Mouse (Mus musculus) stomach, embryonic 14.5 days (tissue): Measurements from ENCODE around the gene Apobec4. TPM values are rescaled to one million over a fixed set of nuclear protein-coding genes. Genes with fewer than 3 reads are reported as not detected.

ENCODE experiments used
- ATAC-seq: fragments of 200-750 bp; cut with Nextera tagmentation; 2 replicates; pipeline ENCODE4 v1.8.0; 2017; ENCODE audit warnings: low read depth, moderate TSS enrichment; ENCODE audit not compliant: insufficient number of reproducible peaks, insufficient read depth, low FRiP score
- H3K27ac ChIP-seq: fragments of 300-500 bp; sonication (generic); 2 replicates; pipeline ENCODE4 v1.5.1; 2014; ENCODE audit warnings: mild to moderate bottlenecking, low read length, moderate library complexity, mixed read lengths
- H3K27me3 ChIP-seq: fragments of 300-500 bp; sonication (generic); 2 replicates; pipeline ENCODE4 v1.6.1; 2014; ENCODE audit warnings: low read length, control low read depth, mixed read lengths; ENCODE audit not compliant: control insufficient read depth, insufficient read depth
- H3K36me3 ChIP-seq: fragments of 300-500 bp; sonication (generic); 2 replicates; pipeline ENCODE4 v1.6.1; 2014; ENCODE audit warnings: mild to moderate bottlenecking, control low read depth, low read length, moderate library complexity, mixed read lengths; ENCODE audit not compliant: control insufficient read depth, insufficient read depth
- H3K4me1 ChIP-seq: fragments of 300-500 bp; sonication (generic); 2 replicates; pipeline ENCODE4 v1.6.1; 2014; ENCODE audit warnings: low read length, control low read depth, mixed read lengths; ENCODE audit not compliant: control insufficient read depth, insufficient read depth
- H3K4me2 ChIP-seq: fragments of 300-500 bp; sonication (generic); replicated peaks from 2 replicates; pipeline ENCODE4 v1.6.1; 2014; ENCODE audit warnings: low read depth, low read length, control low read depth
- H3K4me3 ChIP-seq: fragments of 300-500 bp; sonication (generic); 2 replicates; pipeline ENCODE4 v1.5.1; 2014; ENCODE audit warnings: low read depth, low read length, control low read depth
- H3K9ac ChIP-seq: fragments of 300-500 bp; sonication (generic); replicated peaks from 2 replicates; pipeline ENCODE4 v1.6.1; 2014; ENCODE audit warnings: low read depth, mild to moderate bottlenecking, control low read depth, low read length, moderate library complexity, mixed read lengths
- H3K9me3 ChIP-seq: fragments of 300-500 bp; sonication (generic); 2 replicates; pipeline ENCODE4 v1.6.1; 2016; ENCODE audit warnings: low read depth, low read length, control low read depth; ENCODE audit not compliant: control insufficient read depth
- WGBS: fragments of 180-500 bp; shearing (Covaris S2); extraction: QIAGEN DNeasy Blood & Tissue Kit; methylation state at CpG from one replicate; pipeline ENCODE4 v1.1.7; 2014; 5-methylcytosine and 5-hydroxymethylcytosine counted together
- polyA plus RNA-seq: library from polyadenylated mRNA; unstranded; fragments of >200 nt; fragmentation: Nextera tagmentation; extraction: Ambion mirVana; gene quantifications from 2 replicates; pipeline ENCODE4 v1.2.1, GENCODE M21; 2014

Apobec4 gene
- polyA plus RNA-seq, 1 experiment from 2014 or later: not detected

DNA sequence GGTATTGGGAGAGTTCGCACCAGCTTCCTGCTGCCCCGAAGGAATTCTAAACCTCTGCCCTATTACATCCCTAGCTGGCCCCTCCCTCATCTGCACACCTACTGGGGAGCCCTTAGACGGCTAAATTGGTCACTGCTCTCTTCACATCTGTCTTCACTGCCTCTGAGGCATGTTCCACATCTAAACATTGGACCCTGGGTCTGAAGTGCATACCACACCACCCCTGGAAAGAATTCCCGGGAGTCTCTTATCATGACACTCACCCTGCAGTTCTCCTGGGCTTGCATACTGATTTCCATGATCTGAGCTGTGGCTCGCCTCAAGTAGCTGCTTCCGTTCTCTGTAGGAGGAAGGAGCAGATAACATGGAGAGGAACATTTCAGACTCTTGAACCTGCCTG lies 40.5 kb downstream of the Apobec4 start:
- 0 out of 2 replicates have a peak, but pooled peaks have one; percentile 24 for ATAC-seq
- H3K4me1 ChIP-seq: no peaks in the 10 kb centered on the region
- no peaks in the 10 kb centered on the region for H3K27me3 ChIP-seq
- no peak overlapping the region for H3K27ac ChIP-seq
- H3K4me3 ChIP-seq: no peak overlapping the region
- H3K9ac ChIP-seq: no peak overlapping the region
- no peak overlapping the region for H3K4me2 ChIP-seq
- H3K36me3 ChIP-seq: no peaks in the 10 kb centered on the region
- 15% methylated on average over 6 of the region's 6 CpGs for WGBS
- 0 out of 2 replicates have a peak, but pooled peaks cover 3% of the 10 kb centered on the region for H3K9me3 ChIP-seq

DNA sequence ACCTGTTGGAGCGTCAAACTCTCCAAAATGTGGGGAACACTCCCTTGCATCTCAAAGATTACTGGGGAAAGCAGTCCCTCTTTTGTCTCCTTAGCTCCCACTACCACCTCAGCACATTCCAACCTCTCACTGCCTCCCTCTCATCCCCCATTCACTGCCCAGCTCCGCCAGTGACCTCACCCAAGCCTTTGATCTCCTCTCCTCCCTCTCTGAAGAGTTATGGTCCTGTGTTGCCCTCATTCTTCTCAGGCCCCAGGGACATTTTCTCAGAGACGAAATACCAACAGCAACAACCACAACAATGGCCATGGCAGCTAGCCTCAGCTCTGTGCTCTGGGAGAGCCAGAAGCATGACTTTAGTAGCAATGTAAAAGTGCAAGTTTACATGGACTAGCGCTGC lies 40.9 kb downstream of the Apobec4 start:
- Histone ChIP-seq H3K9ac (no peak overlapping the region), H3K4me3 (no peak overlapping the region), H3K4me2 (no peak overlapping the region), H3K4me1 (no peaks in the 10 kb centered on the region), H3K27me3 (no peaks in the 10 kb centered on the region), H3K9me3 (0 out of 2 replicates have a peak, but pooled peaks cover 3% of the 10 kb centered on the region), H3K36me3 (no peaks in the 10 kb centered on the region), H3K27ac (no peak overlapping the region)
- ATAC-seq: no peak
- 44% methylated on average over 4 of the region's 4 CpGs for WGBS

DNA sequence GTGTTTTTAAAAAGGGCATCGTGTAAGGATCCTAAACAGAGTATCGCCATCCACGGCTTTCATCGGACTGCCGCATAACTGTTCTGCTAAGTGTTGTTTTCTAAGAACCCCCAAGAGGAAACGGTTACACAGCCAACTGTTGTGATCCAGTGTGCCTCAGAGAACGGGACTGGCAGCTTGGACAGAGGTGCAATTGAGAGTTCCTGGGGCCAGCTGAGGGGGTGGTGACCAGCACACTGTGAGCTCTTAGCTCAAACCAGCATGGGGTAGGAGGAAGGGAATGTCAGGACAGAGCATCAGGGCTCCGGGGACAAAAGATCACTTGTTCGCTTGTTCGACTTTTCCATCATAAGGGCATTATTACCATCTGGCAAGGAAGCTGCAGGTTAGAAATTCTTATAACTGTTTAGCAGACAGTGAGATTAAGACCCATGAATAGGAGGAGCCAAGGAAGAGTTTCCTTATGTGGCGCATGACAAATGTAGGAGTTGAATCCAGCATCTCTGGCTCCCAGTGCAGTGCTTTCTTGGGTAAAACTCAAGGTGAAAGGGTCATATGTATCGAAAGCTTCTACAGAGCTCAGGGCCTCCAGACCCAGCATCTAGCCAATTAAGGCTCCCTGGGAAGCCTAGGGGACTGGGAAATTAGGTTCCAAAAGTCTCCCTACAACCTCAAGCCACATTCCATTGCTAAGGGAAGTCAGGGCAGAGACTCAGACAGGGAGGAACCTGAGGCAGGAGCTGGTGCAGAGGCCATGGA lies 42.6 kb downstream of the Apobec4 start:
- 65% methylated on average over 12 of the region's 12 CpGs for WGBS
- no peak overlapping the region for H3K27ac ChIP-seq
- H3K4me3 ChIP-seq: no peak overlapping the region
- H3K4me1 ChIP-seq: no peaks in the 10 kb centered on the region
- H3K27me3 ChIP-seq: no peaks in the 10 kb centered on the region
- 0 out of 2 replicates have a peak, but pooled peaks cover 3% of the 10 kb centered on the region for H3K9me3 ChIP-seq
- no peaks in the 10 kb centered on the region for H3K36me3 ChIP-seq
- peak; percentile 66; the same call in 1 of the 2 replicates for ATAC-seq
- H3K9ac ChIP-seq: no peak overlapping the region
- H3K4me2 ChIP-seq: no peak overlapping the region

DNA sequence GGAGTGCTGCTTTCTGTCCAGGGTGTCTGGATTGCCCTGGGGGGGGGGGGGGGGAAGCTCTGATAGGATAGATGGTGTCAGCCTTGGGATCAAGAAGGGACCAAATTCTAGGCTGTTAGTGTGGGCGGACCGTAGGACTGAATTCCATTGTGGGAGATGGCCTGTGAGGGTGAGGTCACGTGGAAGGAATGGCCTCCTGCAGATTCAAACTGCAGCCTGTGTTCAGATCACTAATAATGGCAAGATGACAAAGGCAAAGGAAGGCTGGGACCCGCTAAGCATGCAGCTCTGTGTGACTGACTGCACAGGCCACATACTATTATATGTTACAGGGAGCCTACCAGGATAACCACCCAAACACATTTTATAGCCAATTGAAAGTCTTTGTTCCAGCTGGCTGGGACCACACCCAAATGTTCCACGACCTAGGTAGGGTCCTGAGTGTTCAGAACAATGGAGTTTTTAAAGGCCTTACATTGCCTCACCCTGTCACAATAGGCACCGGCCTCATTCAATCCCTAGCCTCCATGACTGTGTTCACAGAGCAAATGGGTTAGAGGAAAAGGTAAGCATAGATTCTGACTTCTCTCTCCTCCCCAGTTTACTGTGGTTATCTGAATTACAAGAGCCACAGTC lies 43.3 kb downstream of the Apobec4 start:
- Histone ChIP-seq H3K4me3 (no peak overlapping the region), H3K9me3 (0 out of 2 replicates have a peak, but pooled peaks cover 3% of the 10 kb centered on the region), H3K27ac (no peak overlapping the region; the same call in 1 of the 2 replicates), H3K4me1 (no peaks in the 10 kb centered on the region), H3K4me2 (no peak overlapping the region), H3K9ac (no peak overlapping the region), H3K27me3 (no peaks in the 10 kb centered on the region), H3K36me3 (no peaks in the 10 kb centered on the region)
- no peak for ATAC-seq
- WGBS: 59% methylated on average over 6 of the region's 6 CpGs

DNA sequence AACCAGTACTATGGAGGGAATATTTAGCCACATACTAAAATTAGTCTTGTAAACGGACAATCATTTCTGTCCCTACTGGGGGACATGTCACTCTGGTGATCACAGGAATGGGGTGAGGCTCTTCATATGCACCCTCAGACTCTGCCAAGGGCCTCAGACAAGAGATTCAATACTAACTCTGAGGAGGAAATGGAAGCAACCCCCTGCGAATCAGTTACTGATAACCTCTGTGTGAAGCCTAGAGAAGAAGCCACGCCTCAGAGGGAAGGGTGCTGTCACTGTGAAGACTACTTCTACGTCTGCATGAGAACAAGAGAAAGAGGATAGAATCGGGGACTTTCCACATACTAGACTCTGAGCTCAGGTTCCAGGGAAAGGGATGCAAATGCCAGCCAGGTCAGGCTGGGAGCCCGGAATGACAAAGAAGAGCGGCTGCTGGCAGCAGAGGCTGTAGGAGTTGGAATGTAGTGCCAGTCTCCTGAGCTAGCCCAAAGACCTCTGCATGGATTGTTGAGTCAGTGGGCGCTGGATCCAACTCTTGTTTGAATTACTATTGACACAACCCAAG lies 45.4 kb downstream of the Apobec4 start:
- H3K9me3 ChIP-seq: 0 out of 2 replicates have a peak, but pooled peaks cover 3% of the 10 kb centered on the region
- H3K4me3 ChIP-seq: no peak overlapping the region
- no peak overlapping the region for H3K27ac ChIP-seq
- no peak for ATAC-seq
- no peak overlapping the region for H3K9ac ChIP-seq
- H3K4me2 ChIP-seq: no peak overlapping the region
- H3K4me1 ChIP-seq: peaks cover 4% of the 10 kb centered on the region; the same call in 1 of the 2 replicates
- WGBS: 64% methylated on average over 8 of the region's 8 CpGs
- H3K27me3 ChIP-seq: no peaks in the 10 kb centered on the region
- no peaks in the 10 kb centered on the region for H3K36me3 ChIP-seq

DNA sequence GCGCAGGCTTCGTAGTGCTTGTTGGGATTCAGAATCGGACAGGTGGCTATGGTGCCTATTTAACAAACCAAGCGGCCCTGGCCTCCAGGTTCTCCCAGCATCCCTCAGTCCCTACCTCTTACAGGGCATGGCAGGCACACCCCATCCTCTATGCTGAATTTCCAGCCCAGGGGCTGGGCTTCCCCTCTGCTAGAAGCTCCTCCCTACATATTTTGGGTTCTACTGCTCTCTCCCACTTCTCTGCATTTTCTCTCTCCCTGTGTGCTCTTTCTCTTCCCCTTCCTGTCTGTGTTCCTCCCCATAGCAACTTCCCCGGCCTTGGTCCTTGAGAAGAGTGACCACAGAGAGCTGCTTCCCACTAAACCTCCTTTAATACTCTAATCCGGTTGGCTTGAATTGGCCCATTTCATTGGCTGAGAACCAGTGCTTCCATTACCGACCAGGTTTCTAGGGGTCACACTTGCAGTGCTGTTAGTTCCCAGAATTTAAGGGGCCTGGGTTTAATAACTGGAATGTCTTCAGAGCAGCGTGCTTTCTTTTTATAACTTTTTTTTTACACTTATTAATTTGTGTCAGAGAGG lies 46.4 kb downstream of the Apobec4 start:
- Histone ChIP-seq H3K27ac (no peak overlapping the region), H3K27me3 (no peaks in the 10 kb centered on the region), H3K4me2 (no peak overlapping the region), H3K4me3 (no peak overlapping the region), H3K9ac (no peak overlapping the region), H3K36me3 (no peaks in the 10 kb centered on the region), H3K9me3 (0 out of 2 replicates have a peak, but pooled peaks cover 2% of the 10 kb centered on the region), H3K4me1 (peaks cover 4% of the 10 kb centered on the region; the same call in 1 of the 2 replicates)
- 77% methylated on average over 8 of the region's 8 CpGs for WGBS
- no peak for ATAC-seq

DNA sequence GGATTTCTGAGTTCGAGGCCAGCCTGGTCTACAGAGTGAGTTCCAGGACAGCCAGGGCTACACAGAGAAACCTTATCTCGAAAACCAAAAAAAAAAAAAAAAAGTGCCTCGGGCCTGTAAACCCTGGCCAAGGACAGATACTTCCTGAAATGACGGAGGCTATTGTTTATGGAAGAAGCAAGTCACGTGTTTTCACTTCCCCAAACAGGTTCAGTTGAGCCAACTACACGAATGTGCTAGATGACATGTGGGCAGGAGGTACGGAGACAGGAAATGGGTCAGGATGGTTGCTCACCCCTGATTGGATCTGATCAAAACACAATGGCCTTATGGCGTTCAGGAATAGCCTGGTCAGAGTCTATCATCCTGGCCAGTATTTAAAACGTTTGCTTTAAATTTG lies 47.8 kb downstream of the Apobec4 start:
- no peaks in the 10 kb centered on the region for H3K27me3 ChIP-seq
- H3K27ac ChIP-seq: no peak overlapping the region
- H3K36me3 ChIP-seq: no peaks in the 10 kb centered on the region
- H3K4me2 ChIP-seq: no peak overlapping the region
- no peak for ATAC-seq
- WGBS: 68% methylated on average over 9 of the region's 9 CpGs
- H3K9ac ChIP-seq: no peak overlapping the region
- H3K9me3 ChIP-seq: no peaks in the 10 kb centered on the region
- no peak overlapping the region for H3K4me3 ChIP-seq
- peaks cover 4% of the 10 kb centered on the region; the same call in 1 of the 2 replicates for H3K4me1 ChIP-seq

DNA sequence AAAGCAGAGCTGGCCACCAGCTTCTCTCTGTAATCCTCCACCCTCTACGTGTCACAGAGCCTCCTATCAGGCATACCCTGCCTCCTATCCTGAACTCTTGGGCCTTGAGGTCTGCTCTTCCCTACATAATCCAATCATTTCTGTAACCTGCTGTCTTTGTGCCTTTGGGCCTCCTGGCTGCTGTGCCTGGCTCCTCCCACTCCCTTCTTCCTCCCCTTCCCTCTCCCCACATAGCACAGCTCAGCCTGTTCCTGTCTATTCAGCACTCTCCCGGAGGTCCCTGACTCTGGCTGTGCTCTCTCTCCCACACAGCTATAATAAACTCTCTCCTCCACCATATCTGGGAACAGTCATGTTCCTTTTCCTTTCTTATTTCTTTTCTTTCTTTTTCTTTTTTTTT lies 49.5 kb downstream of the Apobec4 start, which contains the start of gene Ncf2:
Gene Ncf2, plus strand, starts transcription at position 298 of the 400 bp plus-strand sequence.
- H3K4me2 ChIP-seq: no peak within 1 kb of the TSS
- peak within 1 kb of the TSS; percentile 21; the same call in 1 of the 2 replicates for H3K27ac ChIP-seq
- no peaks in the 10 kb centered on the region for H3K27me3 ChIP-seq
- no peak within 1 kb of the TSS for H3K4me3 ChIP-seq
- no peak within 1 kb of the TSS for H3K9ac ChIP-seq
- H3K36me3 ChIP-seq: no peaks in the 10 kb centered on the region
- 9% methylated on average over 2 of the region's 2 CpGs for WGBS
- H3K9me3 ChIP-seq: no peaks in the 10 kb centered on the region
- ATAC-seq: peak; percentile 83
- peaks cover 4% of the 10 kb centered on the region; the same call in 1 of the 2 replicates for H3K4me1 ChIP-seq
